Mouse (Mus musculus) Patski (cell line): ENCODE results near the gene Rita1. TPM values are rescaled to one million over a fixed set of nuclear protein-coding genes. Genes with fewer than 3 reads are reported as not detected.

Experiments used
- ATAC-seq: fragments of 100-300 bp; one replicate; pipeline ENCODE4 v1.8.0; 2021
- CTCF ChIA-PET: fragments of 350-600 bp; sonication (Branson Sonifier 250); formaldehyde crosslinking; loops from one replicate; lab custom pipeline; 2022; ENCODE audit warnings: inconsistent platforms; lab: Charles Lee
- POLR2A ChIA-PET: fragments of 350-600 bp; sonication (Branson Sonifier 250); formaldehyde crosslinking; loops from one replicate; lab custom pipeline; 2022; ENCODE audit warnings: antibody characterized with exemption, inconsistent platforms; lab: Charles Lee
- DNase-seq: peaks from one replicate; pipeline ENCODE4 v3.0.0-alpha.2; 2011; ENCODE audit warnings: low read depth, low spot score
- H3K27me3 ChIP-seq: fragments of 371-371 bp; one replicate; pipeline ENCODE4 v1.5.1; 2021
- CTCF ChIP-seq: fragments of 100-300 bp; IDR thresholded peaks from one replicate; pipeline ENCODE4 v1.5.1; 2021
- in situ Hi-C: fragments of 300-500 bp; cut with MboI; formaldehyde crosslinking; loops from 3 replicates; pipeline ENCODE4 v1.11.1; 2018; ENCODE audit warnings: low pct_unique_long_range_greater_than_20kb, mixed read lengths
- polyA plus RNA-seq: library from polyadenylated mRNA; unstranded; gene quantifications from one replicate; pipeline ENCODE4 v1.2.3, GENCODE M21; 2021

Gene Rita1
- polyA plus RNA-seq, 1 experiment from 2014 or later = 14.0 TPM

- CTCF ChIA-PET = interaction anchor here (1.2 to 2.1 kb wide), 4 partner anchors 12 to 49 kb away, joined by 3 to 7 read pairs (median 4); no protein-coding TSS in a partner anchor
- no peak for TF ChIP-seq CTCF
- in situ Hi-C loops = no loop called here
- DNase-seq (no peak), ATAC-seq (no peak)
- POLR2A ChIA-PET = no interaction called here
- no peaks in the 10 kb centered on the region for H3K27me3 ChIP-seq
These were observed 18.7 kb upstream of the Rita1 start for GRCm38 (mm10) chr5:120631128-120631527.

DNA sequence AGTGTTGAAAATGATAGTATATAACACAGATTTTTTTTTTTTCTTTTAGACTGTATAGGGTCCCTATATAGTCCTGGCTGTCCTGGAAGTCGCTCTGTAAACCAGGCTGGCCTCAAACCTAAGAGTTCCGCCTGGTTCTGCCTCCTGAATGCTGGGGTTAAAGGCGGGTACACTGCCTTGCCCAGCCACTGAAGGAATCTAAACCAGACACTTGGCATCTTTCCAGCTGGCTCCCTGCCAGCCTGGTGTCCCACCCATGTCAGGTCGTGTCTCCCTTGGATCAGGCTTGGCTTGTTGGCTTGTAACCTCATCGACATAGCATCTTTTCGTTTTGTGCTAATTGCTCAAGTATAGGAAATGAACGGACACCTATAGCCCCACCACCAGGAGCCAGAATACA, 16.2 kb upstream of the Rita1 start:
- no peaks in the 10 kb centered on the region for H3K27me3 ChIP-seq
- TF ChIP-seq CTCF = no peak
- no peak for DNase-seq
- POLR2A ChIA-PET = no interaction called here
- CTCF ChIA-PET = no interaction called here
- in situ Hi-C loops = no loop called here
- ATAC-seq = no peak

- no peaks in the 10 kb centered on the region for H3K27me3 ChIP-seq
- ATAC-seq (no peak), DNase-seq (no peak)
- in situ Hi-C loops = no loop called here
- ChIA-PET POLR2A (interaction anchor here (1.8 kb wide), 1 partner anchor 11 kb away, joined by 7 read pairs; no protein-coding TSS in a partner anchor), CTCF (no interaction called here)
- TF ChIP-seq CTCF = no peak
These were observed 15.3 kb upstream of the Rita1 start for GRCm38 (mm10) chr5:120627515-120628300.

DNA sequence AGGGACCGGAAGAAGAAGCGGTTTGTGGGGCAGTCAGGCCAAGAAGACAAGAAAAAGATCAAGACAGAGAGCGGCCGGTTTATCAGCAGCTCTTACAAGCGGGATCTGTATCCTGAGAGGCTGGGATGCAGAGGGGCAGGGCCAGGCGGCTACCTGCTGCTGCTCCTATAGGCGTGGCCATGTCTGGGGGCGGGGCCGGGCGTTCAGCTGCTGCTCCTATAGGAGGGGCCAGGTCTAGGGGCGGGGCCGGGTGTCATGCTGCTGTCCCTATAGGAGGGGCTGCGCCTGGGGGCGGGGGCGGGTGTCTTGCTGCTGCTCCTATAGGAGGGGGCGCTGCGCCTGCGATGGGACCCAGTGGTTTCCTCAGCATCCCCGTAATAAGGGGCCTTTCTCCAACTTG, 14.0 kb upstream of the Rita1 start:
- ATAC-seq (no peak), DNase-seq (no peak)
- no peaks in the 10 kb centered on the region for H3K27me3 ChIP-seq
- POLR2A ChIA-PET = interaction anchor here (1.8 kb wide), 1 partner anchor 9 kb away, joined by 7 read pairs; no protein-coding TSS in a partner anchor
- no peak for TF ChIP-seq CTCF
- in situ Hi-C loops = no loop called here
- CTCF ChIA-PET = interaction anchor here (1.0 to 1.1 kb wide), 2 partner anchors 20 to 23 kb away, joined by 3 to 5 read pairs; partner anchors contain the start of gene Rasal1

DNA sequence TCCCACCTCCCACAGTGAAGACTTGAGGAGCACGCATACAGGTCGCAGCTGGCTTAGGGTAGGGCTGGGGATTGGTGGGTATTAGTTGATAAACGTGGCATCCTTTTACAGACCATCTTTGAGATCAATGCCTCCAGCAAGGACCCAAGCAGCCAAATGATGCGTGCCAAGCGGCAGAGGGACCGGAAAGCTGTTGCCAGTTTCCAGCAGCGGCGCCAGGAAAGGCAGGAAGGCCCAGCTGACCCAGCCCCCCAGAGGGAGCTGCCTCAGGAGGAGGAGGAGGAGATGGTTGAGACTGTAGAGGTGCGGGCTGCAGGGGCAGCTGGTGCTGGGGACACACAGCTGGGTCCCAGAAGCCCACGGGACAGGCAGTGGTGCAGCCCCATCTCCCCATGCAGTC, 12.0 kb upstream of the Rita1 start:
- no peak for DNase-seq
- CTCF ChIA-PET = interaction anchor here (1.2 kb wide), 1 partner anchor 49 kb away, joined by 3 read pairs; no protein-coding TSS in a partner anchor
- no peak for TF ChIP-seq CTCF
- ATAC-seq = no peak
- in situ Hi-C loops = loop anchor here (25.0 kb wide), 1 partner anchor 487 kb away; no protein-coding TSS in a partner anchor
- POLR2A ChIA-PET = no interaction called here
- no peaks in the 10 kb centered on the region for H3K27me3 ChIP-seq

DNA sequence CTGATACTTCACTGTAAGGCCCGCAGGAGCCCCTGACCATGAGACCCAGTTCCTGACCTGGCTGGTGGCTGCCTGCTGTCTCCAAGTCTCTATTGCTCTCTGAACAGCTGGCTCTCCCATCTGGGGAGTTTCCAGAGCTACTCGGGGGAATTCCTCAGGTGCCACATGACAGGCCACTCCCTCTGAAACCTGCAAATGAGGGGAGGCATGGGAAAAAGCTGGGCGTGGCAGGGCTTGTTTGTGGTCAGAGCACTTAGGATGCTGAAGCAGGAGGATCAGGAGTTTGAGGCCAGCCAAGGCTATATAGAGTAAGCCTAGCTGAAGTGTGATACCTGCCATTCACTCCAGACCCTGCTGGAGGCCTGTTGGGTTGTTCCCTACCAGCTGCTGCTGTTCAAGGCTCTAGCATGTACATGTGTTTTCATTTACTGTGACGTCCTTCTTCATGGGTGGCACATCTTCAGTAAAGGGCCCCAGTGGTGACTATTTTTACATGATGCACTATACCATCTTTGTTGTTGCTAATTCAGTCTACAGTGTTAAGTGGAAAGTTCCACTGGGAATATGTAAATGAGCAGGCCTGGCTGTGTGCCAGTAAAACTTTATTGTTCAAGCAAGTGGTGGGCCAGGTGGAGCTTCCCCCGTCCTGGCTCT, 9.9 kb upstream of the Rita1 start:
- in situ Hi-C loops = loop anchor here (25.0 kb wide), 1 partner anchor 485 kb away; no protein-coding TSS in a partner anchor
- ChIA-PET POLR2A (no interaction called here), CTCF (interaction anchor here (2.7 to 8.9 kb wide), 4 partner anchors 20 to 123 kb away, joined by 10 to 74 read pairs (median 18); partner anchors contain the start of gene Rasal1)
- no peaks in the 10 kb centered on the region for H3K27me3 ChIP-seq
- TF ChIP-seq CTCF = no peak
- no peak for ATAC-seq
- no peak for DNase-seq

DNA sequence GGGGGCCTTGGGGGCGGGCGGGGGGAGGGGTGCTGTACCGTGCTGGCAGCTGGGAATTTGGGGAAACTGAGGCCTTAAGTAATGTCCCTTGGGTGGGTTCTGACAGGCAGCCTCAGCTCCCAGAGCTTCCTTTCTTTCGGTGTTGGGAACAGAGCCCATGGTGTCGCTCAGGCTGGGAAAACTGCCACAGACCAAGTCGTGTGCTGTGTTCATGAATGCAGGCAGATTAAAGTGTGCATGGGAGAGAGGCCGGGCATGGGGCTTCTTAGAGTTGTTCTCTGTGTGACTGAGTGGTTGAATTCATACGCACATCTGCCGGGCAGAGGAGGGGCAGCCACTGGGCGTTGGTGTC, 9.4 kb upstream of the Rita1 start:
- ATAC-seq (no peak), DNase-seq (no peak)
- POLR2A ChIA-PET = no interaction called here
- CTCF ChIA-PET = interaction anchor here (1.7 to 8.9 kb wide), 5 partner anchors 21 to 123 kb away, joined by 3 to 74 read pairs (median 15); partner anchors contain the start of gene Rasal1
- TF ChIP-seq CTCF = no peak
- H3K27me3 ChIP-seq = no peaks in the 10 kb centered on the region
- in situ Hi-C loops = loop anchor here (25.0 kb wide), 1 partner anchor 485 kb away; no protein-coding TSS in a partner anchor

DNA sequence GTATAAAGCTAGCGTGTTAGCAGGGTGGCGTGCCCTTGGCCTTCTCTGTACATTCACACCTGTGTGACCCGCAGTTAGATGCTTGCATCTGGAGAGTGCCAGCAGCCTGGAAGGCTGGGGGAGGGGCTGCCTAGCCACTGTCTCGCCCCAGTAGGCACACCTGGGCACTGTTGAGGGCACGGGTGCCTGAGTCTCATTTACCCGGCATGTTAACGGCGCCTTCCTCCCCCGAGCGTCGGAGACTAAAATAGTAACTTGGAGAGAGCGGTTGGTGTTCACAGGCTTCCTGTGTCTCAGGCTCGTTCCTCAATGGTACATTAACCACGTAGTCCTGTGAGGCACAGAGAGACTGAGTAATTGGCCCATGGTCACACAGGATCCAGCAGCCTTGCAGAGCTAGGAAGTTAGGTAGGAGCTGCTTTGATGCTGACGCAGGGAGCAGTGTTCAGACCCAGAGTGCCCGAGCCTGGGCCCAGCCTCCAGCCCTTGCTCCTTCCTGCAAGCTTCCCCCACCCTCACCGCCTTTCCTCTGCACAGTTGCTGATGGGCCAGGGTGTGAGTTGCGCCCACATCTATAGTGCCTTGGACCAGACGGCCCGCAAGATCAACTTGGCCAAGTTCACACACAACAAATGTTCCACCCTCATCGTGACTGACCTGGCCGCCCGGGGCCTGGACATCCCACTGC, 8.8 kb upstream of the Rita1 start:
- in situ Hi-C loops = loop anchor here (25.0 kb wide), 1 partner anchor 484 kb away; no protein-coding TSS in a partner anchor
- ATAC-seq = no peak

DNA sequence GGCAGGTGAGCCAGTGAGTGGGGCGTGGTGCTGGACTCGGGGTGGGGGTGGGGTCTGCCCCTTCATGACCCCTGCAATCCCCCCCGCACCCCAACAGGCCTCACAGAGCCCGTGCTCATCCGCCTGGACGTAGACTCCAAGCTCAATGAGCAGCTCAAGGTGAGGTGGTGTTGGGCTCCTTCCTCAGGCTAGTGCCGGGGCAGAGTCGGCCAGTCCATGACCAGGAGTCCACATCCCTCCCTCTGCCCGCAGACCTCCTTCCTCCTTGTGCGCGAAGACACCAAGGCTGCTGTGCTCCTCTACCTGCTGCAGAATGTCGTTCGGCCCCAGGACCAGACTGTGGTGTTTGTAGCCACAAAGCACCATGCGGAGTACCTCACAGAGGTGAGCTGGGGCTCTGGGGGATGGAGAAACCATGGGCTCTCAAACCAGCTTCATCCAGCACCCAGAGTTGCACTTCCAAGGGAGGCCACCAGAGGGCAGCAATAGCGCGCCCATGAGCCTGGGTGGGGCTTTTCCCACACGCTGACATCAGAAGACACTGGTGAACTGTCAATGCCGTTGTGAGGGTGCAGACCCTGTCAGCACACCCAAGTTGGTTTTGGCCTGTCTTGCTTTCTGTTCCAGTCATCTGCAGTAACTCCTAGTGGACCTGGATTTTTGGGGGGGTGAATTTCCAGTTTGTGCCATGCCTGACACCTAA, 8.1 kb upstream of the Rita1 start:
- in situ Hi-C loops = loop anchor here (25.0 kb wide), 1 partner anchor 483 kb away; no protein-coding TSS in a partner anchor
- no peak for TF ChIP-seq CTCF
- ChIA-PET POLR2A (no interaction called here), CTCF (interaction anchor here (1.0 to 8.9 kb wide), 13 partner anchors 9 to 125 kb away, joined by 3 to 74 read pairs (median 8); partner anchors contain the start of genes Cfap73 and Rasal1)
- ATAC-seq (no peak), DNase-seq (no peak)
- H3K27me3 ChIP-seq = no peaks in the 10 kb centered on the region

More for the DNA sequence above, 8.8 kb upstream of the Rita1 start:
- no peak for TF ChIP-seq CTCF
- no peaks in the 10 kb centered on the region for H3K27me3 ChIP-seq
- DNase-seq = no peak
- ChIA-PET CTCF (interaction anchor here (1.0 to 8.9 kb wide), 11 partner anchors 9 to 124 kb away, joined by 3 to 74 read pairs (median 9); partner anchors contain the start of genes Cfap73 and Rasal1), POLR2A (no interaction called here)
